Mouse (Mus musculus) heart, postnatal 25 days (tissue): ENCODE results near the gene Gm13769. TPM values are rescaled to one million over a fixed set of nuclear protein-coding genes. Genes with fewer than 3 reads are reported as not detected.
"Not testable (repeated sequence)": the region's sequence is repeated elsewhere in the genome, so short reads cannot be mapped to it uniquely, and the experiment has no call there.

Experiments used
- DNase-seq: peaks from one replicate; pipeline ENCODE4 v3.0.0; 2022; ENCODE audit warnings: low spot score
- intact Hi-C: fragments of 180-260 bp; cut with DNase I; formaldehyde crosslinking; loops from one replicate; pipeline ENCODE4 v1.15.1; 2025
- total RNA-seq, 2 experiments: library from RNA; stranded (reverse); gene quantifications; 2 replicates each; pipeline ENCODE4 v1.2.3; 2021

Gene Gm13769
- total RNA-seq: not detected

DNA sequence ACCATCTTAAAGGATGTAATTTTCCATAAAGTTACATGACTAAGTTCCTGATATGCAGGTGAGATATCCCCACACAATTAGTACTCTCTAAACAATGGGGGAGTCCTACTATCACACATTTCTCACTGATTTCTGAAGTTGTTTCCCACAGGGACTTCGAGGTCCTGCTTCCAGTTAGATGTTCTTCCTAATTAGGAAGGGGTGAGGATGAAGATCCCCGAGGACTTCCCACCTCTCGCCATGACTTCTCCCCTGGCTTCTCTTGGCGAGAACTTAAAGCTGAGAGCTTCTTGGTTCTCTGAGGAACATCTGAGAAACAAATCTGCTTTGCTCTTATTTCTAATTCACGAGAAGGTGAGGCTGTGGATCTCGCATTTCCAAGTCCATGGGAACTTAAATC, at the start of gene Gm13769:
TSS of gene Gm13769 (plus strand) at position 301 of the 400 bp plus-strand sequence.
- intact Hi-C loops, DNase-seq: not testable (repeated sequence)

- intact Hi-C loops: no loop called here
- no peak for DNase-seq
These were observed 29.3 kb upstream of the Gm13769 start, which contains the start of gene Olfr1272 for GRCm38 (mm10) chr2:90292741-90293140. Gene Olfr1272, minus strand, starts transcription at chr2:90292841.

DNA sequence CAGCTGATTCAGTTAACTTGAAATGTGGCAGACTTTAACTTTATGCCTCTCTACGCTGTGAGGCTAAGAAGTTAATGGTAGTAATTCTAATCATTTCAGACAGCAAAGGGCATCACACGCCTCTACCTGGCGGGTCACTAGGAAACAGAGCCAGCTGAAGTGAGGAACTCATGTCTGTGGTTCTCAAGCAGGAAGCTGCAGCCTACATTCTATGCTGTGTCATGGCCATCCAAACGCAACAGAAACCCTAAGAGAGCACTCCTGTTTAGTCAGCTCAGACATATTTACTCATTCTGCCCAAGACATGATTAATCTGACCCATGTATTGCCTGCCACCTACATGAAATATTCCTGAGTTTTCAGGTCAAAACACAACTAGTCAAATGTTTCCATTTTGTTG, 24.7 kb downstream of the Gm13769 start:
- intact Hi-C loops, DNase-seq: not testable (repeated sequence)

DNA sequence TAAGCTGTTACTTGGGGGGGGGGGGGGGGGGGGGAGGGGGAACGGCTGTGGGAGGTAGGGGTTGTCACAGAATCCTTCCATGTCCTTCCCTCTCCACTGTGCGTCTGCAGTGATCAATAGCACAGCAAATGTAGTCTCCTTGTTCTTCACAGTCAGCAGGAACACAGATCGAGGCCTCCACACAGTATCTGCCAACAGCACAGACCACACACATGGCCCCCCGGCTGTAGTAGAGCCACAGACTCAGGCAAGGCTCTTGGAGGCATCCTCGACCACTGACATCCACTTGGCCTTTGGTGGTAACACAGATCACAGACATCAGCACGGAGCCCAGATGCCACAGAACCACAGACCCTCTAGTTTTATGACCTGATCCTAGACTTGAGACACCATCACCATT, 29.0 kb downstream of the Gm13769 start:
- DNase-seq, intact Hi-C loops: not testable (repeated sequence)

GRCm38 (mm10) chr2:90351540-90351939, 29.5 kb downstream of the Gm13769 start:
- DNase-seq, intact Hi-C loops: not testable (repeated sequence)

DNA sequence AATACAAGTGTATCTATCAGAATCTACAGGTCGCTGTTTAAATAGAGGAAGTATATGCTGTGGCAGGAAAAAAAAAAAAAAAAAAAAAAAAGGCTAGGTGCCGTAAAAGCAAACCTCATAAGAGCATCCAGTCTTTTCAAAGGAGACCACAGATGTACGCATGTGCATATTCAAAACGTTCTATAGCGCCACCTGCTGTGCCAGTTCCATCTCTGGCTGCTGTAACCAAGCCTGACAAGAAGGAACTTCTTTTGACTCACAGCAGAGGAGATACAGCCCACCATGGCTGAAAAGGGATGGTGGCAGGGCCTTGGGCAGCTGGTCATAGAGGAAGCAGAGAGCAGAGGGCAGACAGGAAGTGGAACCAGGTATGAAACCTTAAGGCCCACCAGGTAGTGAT, 37.2 kb downstream of the Gm13769 start:
- intact Hi-C loops, DNase-seq: not testable (repeated sequence)

- intact Hi-C loops, DNase-seq: not testable (repeated sequence)
These were observed 38.2 kb downstream of the Gm13769 start for GRCm38 (mm10) chr2:90360199-90360598.

Other genes with a start within 250 kb of the Gm13769 start
- gene Olfr1269, start 200.8 kb upstream of the Gm13769 start, total RNA-seq: not detected
- not detected for gene Olfr32, start 179.9 kb upstream of the Gm13769 start, total RNA-seq
- not detected for gene Olfr1270, start 169.1 kb upstream of the Gm13769 start, total RNA-seq
- not detected for gene Olfr1506, start 97.7 kb upstream of the Gm13769 start, total RNA-seq
- not detected for gene Olfr142, start 64.6 kb upstream of the Gm13769 start, total RNA-seq
- gene Olfr1271, start 51.2 kb upstream of the Gm13769 start, total RNA-seq: not detected
- not detected for gene Olfr1272, start 29.4 kb upstream of the Gm13769 start, total RNA-seq
- gene Olfr1274-ps, start 76.5 kb downstream of the Gm13769 start, total RNA-seq: not detected